Mouse (Mus musculus) adipose tissue, adult 10 weeks (tissue): Measurements from ENCODE around the gene Hhat. TPM values are rescaled to one million over a fixed set of nuclear protein-coding genes. Genes with fewer than 3 reads are reported as not detected.

Experiments used
- polyA plus RNA-seq: library from polyadenylated mRNA; stranded (reverse); fragments of 350-450 nt; fragmentation: Illumina TruSeq; extraction: RNeasy Lipid Tissue Mini Kit (QIAGEN cat#74804); gene quantifications from one replicate; pipeline ENCODE4 v1.2.3, GENCODE M21; 2014; ENCODE audit warnings: low read depth, low replicate concordance

The Hhat gene
- polyA plus RNA-seq = 2.8 TPM

GRCm38 (mm10) chr1:192770495-192771331, at the start of gene Hhat:
Hhat (minus strand) TSS chr1:192771223.

Other genes starting within 250 kb of the Hhat start
- 11.6 TPM for gene Sertad4, start 84.5 kb upstream of the Hhat start, polyA plus RNA-seq